Mouse (Mus musculus): Measurements from ENCODE around the gene Asxl1. TPM values are rescaled to one million over a fixed set of nuclear protein-coding genes. Genes with fewer than 3 reads are reported as not detected.

Asxl1 gene
- total and polyA plus RNA-seq, 3 experiments = 15.2 to 35.5 TPM; not detected in 1

DNA sequence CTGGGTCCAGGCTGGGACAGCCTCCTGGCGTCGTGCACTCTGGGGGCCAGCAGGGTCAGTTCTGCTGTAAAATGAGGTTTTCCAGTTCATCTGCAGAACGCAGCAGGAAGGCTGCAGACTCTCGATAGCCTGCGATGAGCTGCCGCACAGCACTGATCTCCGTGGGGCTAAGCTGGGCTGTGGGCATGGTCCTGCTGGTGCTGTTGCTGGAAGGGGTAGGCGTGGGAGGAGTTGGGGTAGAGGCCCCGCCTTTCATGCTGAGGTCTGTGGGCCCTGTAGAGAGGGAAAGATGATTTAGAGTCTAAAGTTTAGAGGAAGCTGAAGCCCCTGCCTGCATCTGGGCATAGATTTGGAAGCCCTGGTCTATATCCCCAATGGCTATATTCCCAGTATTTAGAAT lies 65.9 kb downstream of the Asxl1 start:
- no peak overlapping the region for H3K27ac ChIP-seq (ENCODE audit: control insufficient read depth, low read depth, low read length)
- H3K4me1 ChIP-seq (ENCODE audit: control insufficient read depth in 1 of 2, insufficient read depth in 2 of 2, low read length in 2 of 2) = no peaks in the 10 kb centered on the region
- H3K4me3 ChIP-seq (ENCODE audit: control insufficient read depth in 1 of 2, insufficient read depth in 1 of 2, low read depth in 2 of 2, low read length in 2 of 2) = no peak overlapping the region
- TF ChIP-seq RCOR1 (IDR thresholded peaks at IDR 0.05; ENCODE audit: low read depth, low read length) (no peak), EP300 (IDR thresholded peaks at IDR 0.05; ENCODE audit: low read depth in 1 of 2, low read length in 2 of 2) (no peak)
- no peak overlapping the region for H3K9ac ChIP-seq (ENCODE audit: control insufficient read depth, low read depth, low read length, poor library complexity, severe bottlenecking)
- no peaks in the 10 kb centered on the region; a peak in 1 of 4 replicates for H3K36me3 ChIP-seq (ENCODE audit: control insufficient read depth in 1 of 2, insufficient read depth in 2 of 2, low read length in 2 of 2)
- no peaks in the 10 kb centered on the region for H3K9me3 ChIP-seq (replicated peaks; ENCODE audit: insufficient read depth, low read length)
- no peaks in the 10 kb centered on the region for H3K79me2 ChIP-seq (ENCODE audit: control insufficient read depth, insufficient read depth, low read length, poor library complexity)
- H3K27me3 ChIP-seq (ENCODE audit: control insufficient read depth in 1 of 2, insufficient read depth in 2 of 2, low read length in 2 of 2) = no peaks in the 10 kb centered on the region
- no peak for DNase-seq (ENCODE audit: low read depth, low spot score)

- no peak overlapping the region for H3K27ac ChIP-seq (ENCODE audit: control insufficient read depth, low read depth, low read length)
- TF ChIP-seq SMC3 (IDR thresholded peaks at IDR 0.05; ENCODE audit: low read depth, low read length) (peak; percentile 30), POLR2A (IDR thresholded peaks at IDR 0.05; ENCODE audit: control insufficient read depth in 1 of 2, insufficient read depth in 1 of 2, low read depth in 1 of 2, low read length in 2 of 2, poor library complexity in 1 of 2) (no peak), MEF2A (IDR thresholded peaks at IDR 0.05; ENCODE audit: extremely low read depth, insufficient replicate concordance, low read depth, low read length, poor library complexity, severe bottlenecking) (no peak), EP300 (IDR thresholded peaks at IDR 0.05; ENCODE audit: low read depth in 1 of 2, low read length in 2 of 2) (no peak), NELFE (IDR thresholded peaks at IDR 0.05; ENCODE audit: low read depth, low read length) (no peak), RCOR1 (IDR thresholded peaks at IDR 0.05; ENCODE audit: low read depth, low read length) (no peak), UBTF (IDR thresholded peaks at IDR 0.05; ENCODE audit: borderline replicate concordance, insufficient read depth, low read depth, low read length) (no peak)
- H3K9ac ChIP-seq (ENCODE audit: control insufficient read depth, low read depth, low read length, poor library complexity, severe bottlenecking) = no peak overlapping the region
- DNase-seq (ENCODE audit: low read depth, low spot score) = no peak
- H3K36me3 ChIP-seq (ENCODE audit: control insufficient read depth in 1 of 2, insufficient read depth in 2 of 2, low read length in 2 of 2) = no peaks in the 10 kb centered on the region; a peak in 1 of 4 replicates
- H3K9me3 ChIP-seq (replicated peaks; ENCODE audit: insufficient read depth, low read length) = no peaks in the 10 kb centered on the region
- no peaks in the 10 kb centered on the region for H3K27me3 ChIP-seq (ENCODE audit: control insufficient read depth in 1 of 2, insufficient read depth in 2 of 2, low read length in 2 of 2)
- no peaks in the 10 kb centered on the region for H3K4me1 ChIP-seq (ENCODE audit: control insufficient read depth in 1 of 2, insufficient read depth in 2 of 2, low read length in 2 of 2)
- no peak overlapping the region for H3K4me3 ChIP-seq (ENCODE audit: control insufficient read depth in 1 of 2, insufficient read depth in 1 of 2, low read depth in 2 of 2, low read length in 2 of 2)
- no peaks in the 10 kb centered on the region for H3K79me2 ChIP-seq (ENCODE audit: control insufficient read depth, insufficient read depth, low read length, poor library complexity)
Observed at GRCm38 (mm10) chr2:153412563-153412962, 66.9 kb downstream of the Asxl1 start.

- H3K9me3 ChIP-seq (replicated peaks; ENCODE audit: insufficient read depth, low read length) = no peaks in the 10 kb centered on the region
- H3K27ac ChIP-seq (ENCODE audit: control insufficient read depth, low read depth, low read length) = no peak overlapping the region
- H3K36me3 ChIP-seq (ENCODE audit: control insufficient read depth in 1 of 2, insufficient read depth in 2 of 2, low read length in 2 of 2) = no peaks in the 10 kb centered on the region; a peak in 1 of 4 replicates
- no peaks in the 10 kb centered on the region for H3K27me3 ChIP-seq (ENCODE audit: control insufficient read depth in 1 of 2, insufficient read depth in 2 of 2, low read length in 2 of 2)
- no peak overlapping the region for H3K4me3 ChIP-seq (ENCODE audit: control insufficient read depth in 1 of 2, insufficient read depth in 1 of 2, low read depth in 2 of 2, low read length in 2 of 2)
- no peaks in the 10 kb centered on the region for H3K4me1 ChIP-seq (ENCODE audit: control insufficient read depth in 1 of 2, insufficient read depth in 2 of 2, low read length in 2 of 2)
- H3K79me2 ChIP-seq (ENCODE audit: control insufficient read depth, insufficient read depth, low read length, poor library complexity) = no peaks in the 10 kb centered on the region
- peak; percentile 69 for DNase-seq (ENCODE audit: low read depth, low spot score)
- H3K9ac ChIP-seq (ENCODE audit: control insufficient read depth, low read depth, low read length, poor library complexity, severe bottlenecking) = no peak overlapping the region
- TF ChIP-seq NELFE (IDR thresholded peaks at IDR 0.05; ENCODE audit: low read depth, low read length) (no peak), ZNF384 (IDR thresholded peaks at IDR 0.05; ENCODE audit: low read depth, low read length) (no peak), SIN3A (IDR thresholded peaks at IDR 0.05; ENCODE audit: low read length) (peak; percentile 47; the same call in 1 of the 2 replicates), KAT2A (conservative IDR thresholded peaks at IDR 0.05; ENCODE audit: low read depth, low read length) (no peak), CTCF (IDR thresholded peaks at IDR 0.05 in 2 of 3, conservative IDR thresholded peaks at IDR 0.05 in 1 of 3; ENCODE audit: control insufficient read depth in 1 of 3, insufficient read depth in 1 of 3, low read depth in 2 of 3, low read length in 3 of 3, poor library complexity in 1 of 3, severe bottlenecking in 1 of 3) (peak; percentile 54 to 90 (median 60)), ZMIZ1 (IDR thresholded peaks at IDR 0.05; ENCODE audit: low read depth, low read length) (no peak), UBTF (IDR thresholded peaks at IDR 0.05; ENCODE audit: borderline replicate concordance, insufficient read depth, low read depth, low read length) (no peak), MAFK (IDR thresholded peaks at IDR 0.05; ENCODE audit: borderline replicate concordance, low read depth, low read length) (no peak), E2F4 (IDR thresholded peaks at IDR 0.05; ENCODE audit: borderline replicate concordance, low read depth, low read length) (no peak), POLR2AphosphoS5 (IDR thresholded peaks at IDR 0.05; ENCODE audit: borderline replicate concordance, low read depth, low read length) (no peak), ZC3H11A (IDR thresholded peaks at IDR 0.05; ENCODE audit: low read depth, low read length) (peak; percentile 90), GATA1 (IDR thresholded peaks at IDR 0.05; ENCODE audit: low read depth, low read length) (peak; percentile 46), MYC (IDR thresholded peaks at IDR 0.05; ENCODE audit: low read depth, low read length) (no peak), SMC3 (IDR thresholded peaks at IDR 0.05; ENCODE audit: low read depth, low read length) (peak; percentile 90), EP300 (IDR thresholded peaks at IDR 0.05; ENCODE audit: low read depth in 1 of 2, low read length in 2 of 2) (no peak), TCF12 (IDR thresholded peaks at IDR 0.05; ENCODE audit: low read depth, low read length) (0 out of 2 replicates have a peak, but pooled peaks have one; percentile 7), POLR2A (IDR thresholded peaks at IDR 0.05; ENCODE audit: control insufficient read depth in 1 of 2, insufficient read depth in 1 of 2, low read depth in 1 of 2, low read length in 2 of 2, poor library complexity in 1 of 2) (no peak), ZKSCAN1 (IDR thresholded peaks at IDR 0.05; ENCODE audit: low read depth, low read length) (no peak), MXI1 (IDR thresholded peaks at IDR 0.05; ENCODE audit: low read depth, low read length) (no peak), RAD21 (IDR thresholded peaks at IDR 0.05; ENCODE audit: low read depth, low read length) (peak; percentile 93), ETS1 (IDR thresholded peaks at IDR 0.05; ENCODE audit: low read depth, low read length) (no peak), TAL1 (IDR thresholded peaks at IDR 0.05; ENCODE audit: low read length) (no peak), CHD2 (IDR thresholded peaks at IDR 0.05; ENCODE audit: low read length) (no peak)
Observed at GRCm38 (mm10) chr2:153414607-153415006, 69.0 kb downstream of the Asxl1 start.

Data from MEL (cell line).